Mouse (Mus musculus) hindbrain, embryonic 11.5 days (tissue): ENCODE results near the gene Igtp. TPM values are rescaled to one million over a fixed set of nuclear protein-coding genes. Genes with fewer than 3 reads are reported as not detected.

Experiments
- ATAC-seq: fragments of 200-750 bp; cut with Nextera tagmentation; 2 replicates; pipeline ENCODE4 v1.8.0; 2017; ENCODE audit warnings: mild to moderate bottlenecking, moderate TSS enrichment, moderate library complexity; ENCODE audit not compliant: low FRiP score
- DNase-seq: peaks from one replicate; pipeline ENCODE4 v3.0.0-alpha.2; 2015; ENCODE audit warnings: low spot score
- H3K27ac ChIP-seq: fragments of 300-500 bp; sonication (generic); 2 replicates; pipeline ENCODE4 v1.5.1; 2014; ENCODE audit warnings: mild to moderate bottlenecking, low read depth, low read length
- H3K27me3 ChIP-seq: fragments of 300-500 bp; sonication (generic); 2 replicates; pipeline ENCODE4 v1.6.1; 2014; ENCODE audit warnings: mild to moderate bottlenecking, low read length, moderate library complexity, mixed read lengths; ENCODE audit not compliant: control insufficient read depth, insufficient read depth
- H3K36me3 ChIP-seq: fragments of 300-500 bp; sonication (generic); 2 replicates; pipeline ENCODE4 v1.6.1; 2014; ENCODE audit warnings: mild to moderate bottlenecking, low read length, moderate library complexity, mixed read lengths; ENCODE audit not compliant: control insufficient read depth, insufficient read depth
- H3K4me1 ChIP-seq: fragments of 300-500 bp; sonication (generic); replicated peaks from 2 replicates; pipeline ENCODE4 v1.6.1; 2014; ENCODE audit warnings: low read length, mixed read lengths; ENCODE audit not compliant: control insufficient read depth, insufficient read depth
- H3K4me2 ChIP-seq: fragments of 300-500 bp; sonication (generic); replicated peaks from 2 replicates; pipeline ENCODE4 v1.6.1; 2014; ENCODE audit warnings: mild to moderate bottlenecking, low read depth, low read length
- H3K4me3 ChIP-seq: fragments of 300-500 bp; sonication (generic); 2 replicates; pipeline ENCODE4 v1.5.1; 2014; ENCODE audit warnings: low read depth, low read length
- H3K9ac ChIP-seq: fragments of 300-500 bp; sonication (generic); 2 replicates; pipeline ENCODE4 v1.6.1; 2014; ENCODE audit warnings: low read depth, low read length
- H3K9me3 ChIP-seq: fragments of 300-500 bp; sonication (generic); 2 replicates; pipeline ENCODE4 v1.6.1; 2016; ENCODE audit warnings: low read length; ENCODE audit not compliant: control insufficient read depth
- WGBS: fragments of 180-500 bp; shearing (Covaris S2); extraction: QIAGEN DNeasy Blood & Tissue Kit; methylation state at CpG from one replicate; pipeline ENCODE4 v1.1.7; 2014; 5-methylcytosine and 5-hydroxymethylcytosine counted together
- polyA plus RNA-seq: library from polyadenylated mRNA; unstranded; fragments of >200 nt; fragmentation: Nextera tagmentation; extraction: Ambion mirVana; gene quantifications from 2 replicates; pipeline ENCODE4 v1.2.1, GENCODE M21; 2014

Igtp gene
- polyA plus RNA-seq, 1 experiment from 2014 or later: 2.5 TPM

GRCm38 (mm10) chr11:58235152-58235551 is 35.8 kb downstream of the Igtp start:
- WGBS: 10% methylated on average over 6 of the region's 6 CpGs
- DNase-seq (peak; percentile 58), ATAC-seq (no peak)
- Histone ChIP-seq H3K36me3 (no peaks in the 10 kb centered on the region), H3K4me2 (no peak overlapping the region), H3K4me3 (no peak overlapping the region), H3K4me1 (no peaks in the 10 kb centered on the region), H3K9ac (no peak overlapping the region), H3K9me3 (no peaks in the 10 kb centered on the region), H3K27ac (no peak overlapping the region), H3K27me3 (no peaks in the 10 kb centered on the region)

DNA sequence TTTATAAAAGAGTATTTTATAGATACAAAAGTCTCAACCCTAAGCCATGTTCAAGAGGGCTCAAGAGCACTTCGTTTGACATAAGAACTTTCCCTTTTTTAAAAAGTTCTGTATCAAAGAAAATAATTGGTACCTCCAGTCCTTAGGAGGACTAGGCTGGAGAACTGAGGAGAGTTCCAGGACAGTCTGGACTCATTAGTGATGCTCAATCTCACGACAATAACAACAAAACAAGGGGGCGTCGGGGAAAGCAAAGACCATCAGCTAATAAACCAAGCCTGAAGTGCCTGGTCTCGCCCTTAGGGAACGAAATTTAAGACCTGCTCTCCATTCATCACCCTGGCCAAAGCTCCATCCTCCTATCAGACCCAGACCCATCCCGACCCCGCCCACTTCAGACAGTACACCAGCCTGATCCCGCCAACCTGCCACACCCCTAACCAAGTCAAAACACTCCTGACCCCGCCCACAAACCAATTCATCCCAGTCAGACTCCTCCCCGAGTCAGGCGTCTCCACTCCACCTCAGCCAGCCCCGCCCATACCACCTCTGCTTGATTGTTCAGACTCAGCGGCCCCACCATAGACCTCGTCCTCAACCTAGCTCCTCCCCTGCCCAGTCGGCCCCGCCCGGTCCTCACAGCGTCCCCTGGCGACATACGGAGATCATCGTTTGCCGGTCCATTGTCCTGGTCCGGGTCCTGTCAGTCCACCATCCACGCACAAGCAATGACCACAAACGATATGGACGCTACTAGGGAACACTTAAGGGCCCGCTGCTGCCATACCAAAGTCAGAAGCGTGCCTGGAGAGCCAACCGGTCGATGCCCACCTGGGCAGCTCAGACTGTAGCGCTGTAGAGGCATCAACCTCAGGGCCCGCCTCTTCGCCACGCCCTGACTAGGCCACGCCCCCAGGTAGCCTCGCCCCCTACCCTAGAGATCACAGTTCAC is 39.8 kb downstream of the Igtp start:
- Histone ChIP-seq H3K36me3 (no peaks in the 10 kb centered on the region), H3K9ac (peak overlapping the region; percentile 15; the same call in 1 of the 2 replicates), H3K4me3 (peak overlapping the region; percentile 39), H3K27ac (no peak overlapping the region), H3K9me3 (no peaks in the 10 kb centered on the region), H3K27me3 (no peaks in the 10 kb centered on the region), H3K4me2 (peak overlapping the region; percentile 70), H3K4me1 (no peaks in the 10 kb centered on the region)
- DNase-seq: peak; percentile 82
- peak; percentile 91 for ATAC-seq
- 2% methylated on average over 37 of the region's 37 CpGs for WGBS

- no peak overlapping the region for H3K4me3 ChIP-seq
- WGBS: 59% methylated on average over 4 of the region's 4 CpGs
- H3K9ac ChIP-seq: no peak overlapping the region
- H3K36me3 ChIP-seq: no peaks in the 10 kb centered on the region
- H3K4me1 ChIP-seq: no peaks in the 10 kb centered on the region
- DNase-seq (no peak), ATAC-seq (no peak)
- no peak overlapping the region for H3K27ac ChIP-seq
- no peaks in the 10 kb centered on the region for H3K9me3 ChIP-seq
- no peaks in the 10 kb centered on the region for H3K27me3 ChIP-seq
- H3K4me2 ChIP-seq: no peak overlapping the region
These were observed 47.9 kb downstream of the Igtp start for GRCm38 (mm10) chr11:58247294-58247693.

DNA sequence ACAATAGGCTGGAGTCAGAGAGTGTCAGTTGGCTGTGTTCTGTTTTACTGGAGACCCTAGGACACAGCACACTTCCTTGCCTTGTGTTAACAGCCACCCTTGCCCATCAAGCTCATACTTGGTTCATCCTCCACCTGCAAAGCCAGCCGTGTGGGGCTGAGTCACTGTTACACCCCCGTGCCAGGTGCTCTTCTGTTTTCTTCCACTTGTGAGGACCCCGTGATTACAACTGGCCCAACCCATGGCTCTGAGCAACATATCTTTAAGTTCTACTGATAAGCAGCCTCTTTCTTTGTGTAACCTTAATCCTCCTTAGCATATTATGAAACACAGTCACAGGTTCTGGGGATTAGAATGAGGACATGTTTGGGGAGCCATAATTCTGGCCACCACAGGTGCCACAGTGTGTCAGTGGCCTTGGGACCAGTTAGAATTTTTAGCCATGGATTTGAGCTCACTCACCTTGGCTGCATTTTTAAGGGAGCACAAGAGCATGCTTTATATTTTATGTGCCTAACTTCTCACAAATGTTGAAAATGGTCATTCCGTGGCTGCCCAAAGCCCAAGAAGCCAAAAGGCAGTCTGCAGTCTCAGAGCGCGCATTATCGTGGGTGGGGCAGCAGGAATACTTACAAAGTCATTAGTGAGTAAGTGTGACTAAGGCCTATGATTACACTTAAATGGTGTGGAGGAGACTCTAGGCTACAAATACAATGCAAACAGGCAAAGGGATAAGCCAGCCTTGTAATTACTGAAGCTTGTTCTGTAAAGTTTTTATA is 50.0 kb downstream of the Igtp start:
- no peaks in the 10 kb centered on the region for H3K36me3 ChIP-seq
- ATAC-seq (no peak), DNase-seq (no peak)
- no peak overlapping the region for H3K4me2 ChIP-seq
- 91% methylated on average over 7 of the region's 7 CpGs for WGBS
- H3K27ac ChIP-seq: no peak overlapping the region
- no peaks in the 10 kb centered on the region for H3K4me1 ChIP-seq
- H3K9ac ChIP-seq: no peak overlapping the region
- H3K27me3 ChIP-seq: no peaks in the 10 kb centered on the region
- H3K9me3 ChIP-seq: no peaks in the 10 kb centered on the region
- H3K4me3 ChIP-seq: no peak overlapping the region

DNA sequence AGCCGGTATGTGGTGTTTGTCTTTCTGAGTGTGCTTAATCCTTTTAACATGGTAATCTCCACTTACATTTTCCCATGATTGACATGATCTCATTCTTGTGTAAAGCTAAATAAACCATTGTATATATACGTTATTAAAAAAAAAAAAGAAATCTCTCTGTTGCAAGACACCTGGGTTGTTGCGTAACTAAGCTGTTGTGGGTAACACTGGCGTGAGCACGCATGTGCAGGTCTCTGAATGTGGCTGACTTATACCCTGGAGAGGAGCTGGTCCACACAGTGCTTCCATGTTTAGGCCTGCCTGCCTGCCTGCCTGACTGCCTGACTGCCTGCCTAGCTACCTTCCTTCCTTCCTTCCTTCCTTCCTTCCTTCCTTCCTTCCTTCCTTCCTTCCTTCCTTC is 51.2 kb downstream of the Igtp start:
- H3K27ac ChIP-seq: no peak overlapping the region
- no peaks in the 10 kb centered on the region for H3K9me3 ChIP-seq
- ATAC-seq (no peak), DNase-seq (no peak)
- H3K4me1 ChIP-seq: no peaks in the 10 kb centered on the region
- no peak overlapping the region for H3K4me2 ChIP-seq
- WGBS: 82% methylated on average over 5 of the region's 5 CpGs
- no peak overlapping the region for H3K9ac ChIP-seq
- H3K27me3 ChIP-seq: no peaks in the 10 kb centered on the region
- H3K4me3 ChIP-seq: no peak overlapping the region
- H3K36me3 ChIP-seq: no peaks in the 10 kb centered on the region

DNA sequence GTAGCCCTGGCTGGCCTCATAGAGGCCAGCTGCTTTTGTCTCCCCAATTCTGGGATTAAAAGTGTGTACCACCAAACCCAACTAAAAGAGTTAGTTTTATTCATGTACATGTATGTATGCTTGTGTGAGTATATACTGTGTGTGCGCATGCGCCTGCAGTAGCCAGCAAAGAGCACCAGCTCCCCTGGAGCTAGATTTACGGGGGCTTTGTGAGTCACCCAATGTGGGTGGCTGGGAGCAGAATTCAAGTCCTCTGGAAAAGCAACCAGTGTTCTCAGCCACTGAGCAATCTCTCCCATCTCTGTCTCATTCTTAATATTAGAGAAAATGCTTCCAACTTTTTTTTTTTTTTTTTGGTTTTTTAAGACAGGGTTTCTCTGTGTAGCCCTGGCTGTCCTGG is 55.1 kb downstream of the Igtp start:
- no peak overlapping the region for H3K9ac ChIP-seq
- WGBS: 88% methylated on average over 3 of the region's 3 CpGs
- ATAC-seq: no peak

More for the DNA sequence above, 55.1 kb downstream of the Igtp start:
- Histone ChIP-seq H3K4me1 (no peaks in the 10 kb centered on the region), H3K4me2 (no peak overlapping the region), H3K27ac (no peak overlapping the region), H3K27me3 (no peaks in the 10 kb centered on the region), H3K9me3 (no peaks in the 10 kb centered on the region), H3K4me3 (no peak overlapping the region), H3K36me3 (no peaks in the 10 kb centered on the region)
- DNase-seq: no peak

Other genes starting within 250 kb of the Igtp start
- gene Larp1, start 190.5 kb upstream of the Igtp start, polyA plus RNA-seq: 14.5 and 18.2 TPM in 2 replicates
- not detected in 2 replicates for gene Gm12248, start 106.4 kb upstream of the Igtp start, polyA plus RNA-seq
- gene Cnot8, start 95.4 kb upstream of the Igtp start, polyA plus RNA-seq: 112 and 116 TPM in 2 replicates
- 21.0 and 32.0 TPM in 2 replicates for gene Gemin5, start 31.0 kb upstream of the Igtp start, polyA plus RNA-seq
- gene Mrpl22, start 27.9 kb upstream of the Igtp start, polyA plus RNA-seq: 117 and 132 TPM in 2 replicates
- 0.71 and 1.3 TPM in 2 replicates for gene Irgm2, start 62 bp downstream of the Igtp start, polyA plus RNA-seq
- gene 4930438A08Rik, start 75.2 kb downstream of the Igtp start, polyA plus RNA-seq: not detected in 2 replicates
- gene Zfp692, start 107.5 kb downstream of the Igtp start, polyA plus RNA-seq: 12.5 and 15.5 TPM in 2 replicates
- gene Zfp672, start 130.8 kb downstream of the Igtp start, polyA plus RNA-seq: 26.1 and 28.9 TPM in 2 replicates
- gene Sh3bp5l, start 131.2 kb downstream of the Igtp start, polyA plus RNA-seq: 23.4 and 27.7 TPM in 2 replicates
- not detected in 2 replicates for gene Lypd8, start 179.5 kb downstream of the Igtp start, polyA plus RNA-seq
- gene 1810065E05Rik, start 221.6 kb downstream of the Igtp start, polyA plus RNA-seq: not detected in 2 replicates
- not detected in 2 replicates for gene Gm12253, start 233.0 kb downstream of the Igtp start, polyA plus RNA-seq